Mouse (Mus musculus) kidney, adult 10 weeks (tissue): ENCODE results near the gene Rtl5. TPM values are rescaled to one million over a fixed set of nuclear protein-coding genes. Genes with fewer than 3 reads are reported as not detected.

ENCODE experiments used
- polyA plus RNA-seq: library from polyadenylated mRNA; stranded (reverse); fragments of 350-450 nt; fragmentation: Illumina TruSeq; extraction: RNeasy Lipid Tissue Mini Kit (QIAGEN cat#74804); gene quantifications from one replicate; pipeline ENCODE4 v1.2.3, GENCODE M21; 2014; ENCODE audit warnings: low read depth, low replicate concordance

Rtl5 gene
- 2.5 TPM for polyA plus RNA-seq

GRCm38 (mm10) chrX:102070591-102071471 is at the start of gene Rtl5:
Gene Rtl5 (minus strand): TSS chrX:102071304.

GRCm38 (mm10) chrX:102119042-102119864 is 48.1 kb upstream of the Rtl5 start, which contains the start of gene Pin4:
Gene Pin4 (plus strand): TSS chrX:102119447.

Other genes starting within 250 kb of the Rtl5 start
- 8.3 TPM for gene Nhsl2, start 221.9 kb downstream of the Rtl5 start, polyA plus RNA-seq
- 138 TPM for gene Pin4, start 48.1 kb upstream of the Rtl5 start, polyA plus RNA-seq
- 0.32 TPM for gene Ercc6l, start 85.8 kb upstream of the Rtl5 start, polyA plus RNA-seq
- 946 TPM for gene Rps4x, start 118.1 kb upstream of the Rtl5 start, polyA plus RNA-seq
- not detected for gene Cited1, start 180.9 kb upstream of the Rtl5 start, polyA plus RNA-seq